Mouse (Mus musculus) stomach, postnatal 0 days (tissue): Measurements from ENCODE around the gene D8Ertd738e. TPM values are rescaled to one million over a fixed set of nuclear protein-coding genes. Genes with fewer than 3 reads are reported as not detected.

ENCODE experiments used
- ATAC-seq: fragments of 200-750 bp; cut with Nextera tagmentation; 2 replicates; pipeline ENCODE4 v1.8.0; 2017; ENCODE audit not compliant: low FRiP score, low TSS enrichment
- DNase-seq: peaks from one replicate; pipeline ENCODE4 v3.0.0-alpha.2; 2016; ENCODE audit warnings: low spot score
- H3K27ac ChIP-seq: fragments of 300-500 bp; sonication (generic); replicated peaks from 2 replicates; pipeline ENCODE4 v1.5.1; 2014; ENCODE audit warnings: mild to moderate bottlenecking, control low read depth
- H3K27me3 ChIP-seq: fragments of 300-500 bp; sonication (generic); 2 replicates; pipeline ENCODE4 v1.6.1; 2014; ENCODE audit warnings: low read length; ENCODE audit not compliant: control insufficient read depth, insufficient read depth
- H3K36me3 ChIP-seq: fragments of 300-500 bp; sonication (generic); 2 replicates; pipeline ENCODE4 v1.6.1; 2014; ENCODE audit warnings: low read length, mixed read lengths; ENCODE audit not compliant: control insufficient read depth, insufficient read depth
- H3K4me1 ChIP-seq: fragments of 300-500 bp; sonication (generic); replicated peaks from 2 replicates; pipeline ENCODE4 v1.6.1; 2014; ENCODE audit warnings: antibody characterized with exemption; ENCODE audit not compliant: control insufficient read depth, insufficient read depth
- H3K4me2 ChIP-seq: fragments of 300-500 bp; sonication (generic); replicated peaks from 2 replicates; pipeline ENCODE4 v1.6.1; 2014; ENCODE audit warnings: low read depth, mild to moderate bottlenecking, control low read depth, moderate library complexity
- H3K4me3 ChIP-seq: fragments of 300-500 bp; sonication (generic); 2 replicates; pipeline ENCODE4 v1.5.1; 2014; ENCODE audit warnings: low read depth, low read length, control low read depth
- H3K9ac ChIP-seq: fragments of 300-500 bp; sonication (generic); 2 replicates; pipeline ENCODE4 v1.6.1; 2014; ENCODE audit warnings: mild to moderate bottlenecking, low read length, control low read depth, mixed read lengths
- H3K9me3 ChIP-seq: fragments of 300-500 bp; sonication (generic); 2 replicates; pipeline ENCODE4 v1.6.1; 2016; ENCODE audit warnings: low read length; ENCODE audit not compliant: control insufficient read depth
- CTCF ChIP-seq: IDR thresholded peaks from 2 replicates; pipeline ENCODE4 v1.5.1; 2016; ENCODE audit warnings: antibody characterized with exemption, low read depth, mild to moderate bottlenecking, moderate library complexity
- EP300 ChIP-seq: optimal IDR thresholded peaks from 2 replicates; pipeline ENCODE3; 2016; ENCODE audit warnings: antibody characterized with exemption
- WGBS: fragments of 180-500 bp; shearing (Covaris S2); extraction: QIAGEN DNeasy Blood & Tissue Kit; methylation state at CpG from one replicate; pipeline ENCODE4 v1.1.7; 2014; 5-methylcytosine and 5-hydroxymethylcytosine counted together
- polyA plus RNA-seq: library from polyadenylated mRNA; unstranded; fragments of >200 nt; fragmentation: Nextera tagmentation; extraction: Ambion mirVana; gene quantifications from 2 replicates; pipeline ENCODE4 v1.2.1, GENCODE M21; 2015

The D8Ertd738e gene
- polyA plus RNA-seq, 1 experiment from 2014 or later: 309 TPM

GRCm38 (mm10) chr8:84218143-84218542, 31.4 kb downstream of the D8Ertd738e start:
- DNase-seq (no peak), ATAC-seq (no peak)
- H3K9me3 ChIP-seq: no peaks in the 10 kb centered on the region
- H3K36me3 ChIP-seq: peaks cover 26% of the 10 kb centered on the region
- 82% methylated on average over 5 of the region's 5 CpGs for WGBS
- H3K27ac ChIP-seq: no peak overlapping the region
- TF ChIP-seq CTCF (no peak), EP300 (no peak)
- no peak overlapping the region for H3K4me3 ChIP-seq
- H3K4me2 ChIP-seq: no peak overlapping the region
- no peaks in the 10 kb centered on the region for H3K4me1 ChIP-seq
- no peak overlapping the region for H3K9ac ChIP-seq
- no peaks in the 10 kb centered on the region for H3K27me3 ChIP-seq

GRCm38 (mm10) chr8:84217206-84217605, 32.3 kb downstream of the D8Ertd738e start:
- WGBS: 91% methylated on average over 11 of the region's 11 CpGs

GRCm38 (mm10) chr8:84213277-84213676, 36.2 kb downstream of the D8Ertd738e start:
- Histone ChIP-seq H3K27me3 (no peaks in the 10 kb centered on the region), H3K27ac (no peak overlapping the region), H3K4me2 (no peak overlapping the region), H3K4me3 (no peak overlapping the region), H3K9me3 (no peaks in the 10 kb centered on the region), H3K36me3 (peaks cover 25% of the 10 kb centered on the region), H3K4me1 (no peaks in the 10 kb centered on the region), H3K9ac (no peak overlapping the region)
- no peak for TF ChIP-seq CTCF
- no peak for TF ChIP-seq EP300
- WGBS: 81% methylated on average over 4 of the region's 4 CpGs
- no peak for DNase-seq
- ATAC-seq: no peak

More at GRCm38 (mm10) chr8:84217206-84217605, 32.3 kb downstream of the D8Ertd738e start:
- Histone ChIP-seq H3K36me3 (peaks cover 22% of the 10 kb centered on the region), H3K27ac (no peak overlapping the region), H3K27me3 (no peaks in the 10 kb centered on the region), H3K4me3 (no peak overlapping the region), H3K4me2 (no peak overlapping the region), H3K9ac (no peak overlapping the region), H3K4me1 (no peaks in the 10 kb centered on the region), H3K9me3 (no peaks in the 10 kb centered on the region)
- ATAC-seq: no peak
- TF ChIP-seq CTCF (no peak), EP300 (no peak)
- DNase-seq: no peak

GRCm38 (mm10) chr8:84211881-84212563, 37.5 kb downstream of the D8Ertd738e start:
- Histone ChIP-seq H3K36me3 (peaks cover 25% of the 10 kb centered on the region), H3K4me2 (no peak overlapping the region), H3K9ac (no peak overlapping the region), H3K27ac (no peak overlapping the region), H3K4me1 (no peaks in the 10 kb centered on the region), H3K9me3 (no peaks in the 10 kb centered on the region), H3K27me3 (no peaks in the 10 kb centered on the region), H3K4me3 (no peak overlapping the region)
- TF ChIP-seq CTCF (no peak), EP300 (no peak)
- no peak for ATAC-seq
- no peak for DNase-seq
- WGBS: 91% methylated on average over 31 of the region's 31 CpGs

- DNase-seq (no peak), ATAC-seq (no peak)
- no peak overlapping the region for H3K4me2 ChIP-seq
- H3K4me3 ChIP-seq: no peak overlapping the region
- no peaks in the 10 kb centered on the region for H3K27me3 ChIP-seq
- H3K9ac ChIP-seq: no peak overlapping the region
- H3K36me3 ChIP-seq: peaks cover 25% of the 10 kb centered on the region
- 75% methylated on average over 3 of the region's 3 CpGs for WGBS
- TF ChIP-seq CTCF (no peak), EP300 (no peak)
- no peak overlapping the region for H3K27ac ChIP-seq
- H3K9me3 ChIP-seq: no peaks in the 10 kb centered on the region
- H3K4me1 ChIP-seq: no peaks in the 10 kb centered on the region
Observed at GRCm38 (mm10) chr8:84211202-84211601, 38.3 kb downstream of the D8Ertd738e start.

- Histone ChIP-seq H3K4me2 (no peak overlapping the region), H3K9ac (no peak overlapping the region), H3K4me3 (no peak overlapping the region), H3K27me3 (no peaks in the 10 kb centered on the region), H3K9me3 (no peaks in the 10 kb centered on the region), H3K4me1 (no peaks in the 10 kb centered on the region), H3K36me3 (peaks cover 30% of the 10 kb centered on the region), H3K27ac (0 out of 2 replicates have a peak overlapping the region, but pooled peaks have one; percentile 13)
- ATAC-seq: peak; percentile 40
- TF ChIP-seq EP300 (no peak), CTCF (peak; percentile 89)
- 54% methylated on average over 34 of the region's 34 CpGs for WGBS
- DNase-seq: peak; percentile 79
Observed at GRCm38 (mm10) chr8:84210167-84210791, 39.2 kb downstream of the D8Ertd738e start.
